Mouse (Mus musculus) induced T-regulatory cell, adult 2 months (primary cell): ENCODE results near the gene Mefv.
"Not testable (repeated sequence)": the region's sequence is repeated elsewhere in the genome, so short reads cannot be mapped to it uniquely, and the experiment has no call there.

Experiments
- DNase-seq: peaks from one replicate; pipeline ENCODE4 v3.0.0-alpha.2; 2012; ENCODE audit warnings: low read depth

Gene Mefv

DNA sequence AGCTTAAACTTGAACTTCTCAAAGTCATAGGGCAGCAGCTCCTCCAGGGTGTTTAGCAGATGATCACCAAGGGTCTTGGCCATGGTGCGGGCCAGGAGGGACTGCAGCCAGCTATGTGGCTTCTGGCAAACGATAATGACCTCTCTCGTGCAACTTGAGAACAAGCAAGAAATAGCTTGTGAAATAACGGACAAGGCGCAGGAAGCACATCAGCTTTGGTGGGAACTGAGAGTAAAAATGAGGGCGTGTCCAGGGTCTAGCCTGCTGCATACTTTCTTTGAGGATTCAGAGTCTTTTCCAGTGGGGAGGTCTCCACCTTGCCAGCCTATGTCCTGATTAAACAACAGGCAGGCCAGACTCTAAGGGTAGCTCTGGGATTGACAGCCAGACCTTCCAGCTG, at the start of gene Mefv:
Mefv (minus strand) TSS at position 118 of the 400 bp plus-strand sequence.
- no peak for DNase-seq

DNA sequence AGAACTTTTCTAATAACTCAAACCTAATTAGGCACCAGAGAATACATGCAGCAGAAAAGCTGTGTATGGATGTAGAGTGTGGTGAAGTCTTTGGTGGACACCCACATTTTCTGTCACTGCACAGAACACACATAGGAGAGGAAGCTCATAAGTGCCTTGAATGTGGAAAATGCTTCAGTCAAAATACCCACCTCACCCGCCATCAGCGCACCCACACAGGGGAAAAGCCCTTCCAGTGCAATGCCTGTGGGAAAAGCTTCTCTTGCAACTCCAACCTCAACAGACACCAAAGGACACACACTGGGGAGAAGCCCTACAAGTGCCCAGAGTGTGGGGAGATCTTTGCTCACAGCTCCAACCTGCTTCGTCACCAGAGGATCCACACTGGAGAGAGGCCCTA, 31.1 kb upstream of the Mefv start:
- no peak for DNase-seq

DNA sequence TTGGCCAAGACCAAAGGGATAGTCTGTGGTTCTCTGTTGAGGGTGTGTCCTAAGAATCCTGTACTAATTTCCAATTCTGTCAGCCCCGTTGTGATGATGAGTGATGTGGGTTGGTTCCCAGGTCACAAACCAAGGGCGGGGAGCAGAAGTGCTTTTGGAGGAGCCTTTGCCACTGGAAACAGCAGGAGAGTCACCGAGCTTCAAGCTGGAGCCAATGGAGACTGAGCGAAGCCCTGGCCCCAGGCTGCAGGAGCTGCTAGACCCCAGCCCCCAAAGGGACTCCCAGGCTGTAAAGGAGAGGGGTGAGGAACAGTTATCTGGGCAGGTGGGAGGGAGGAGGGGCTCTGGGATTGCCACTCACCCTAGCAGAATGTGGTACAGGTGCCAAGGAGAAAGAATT, 27.8 kb upstream of the Mefv start:
- DNase-seq = no peak

- no peak for DNase-seq
Observed at GRCm38 (mm10) chr16:3744186-3744700, 26.3 kb upstream of the Mefv start.

DNA sequence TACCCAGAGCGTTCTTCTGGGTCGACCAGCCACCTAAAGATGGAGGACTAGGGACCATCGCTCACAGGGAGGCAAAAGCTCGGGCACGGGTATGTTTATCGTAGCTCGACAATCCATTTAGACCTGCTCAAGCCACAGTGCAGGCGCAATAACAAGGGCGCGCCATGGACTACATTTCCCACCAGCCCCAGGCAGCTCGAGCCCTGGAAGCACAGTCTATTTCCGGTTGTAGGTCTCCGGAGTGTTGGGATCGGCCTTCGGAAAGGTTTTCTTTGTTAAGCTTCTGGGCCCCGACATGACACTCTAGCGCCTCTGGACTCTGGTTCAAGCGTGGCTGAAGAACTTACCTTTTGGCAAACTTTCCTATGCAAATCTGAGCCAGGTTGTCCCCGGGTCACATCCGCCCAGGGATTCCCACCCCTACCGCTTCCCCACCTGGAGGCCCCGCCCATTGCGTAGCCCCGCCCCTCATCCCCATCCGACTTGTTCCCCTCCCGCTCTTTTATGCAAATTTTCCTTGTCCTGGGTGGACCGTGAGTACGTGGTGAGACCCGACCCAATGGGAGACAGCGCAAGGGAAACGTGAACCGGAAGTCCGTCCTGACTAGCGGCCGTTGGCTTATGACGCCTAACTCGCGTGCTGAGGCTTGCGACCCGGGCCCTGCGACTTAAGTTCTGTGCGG, 25.7 kb upstream of the Mefv start, which contains the start of gene Zfp263:
Zfp263 (plus strand) TSS at position 591 of the 683 bp plus-strand sequence.
- DNase-seq = peak; percentile 99

DNA sequence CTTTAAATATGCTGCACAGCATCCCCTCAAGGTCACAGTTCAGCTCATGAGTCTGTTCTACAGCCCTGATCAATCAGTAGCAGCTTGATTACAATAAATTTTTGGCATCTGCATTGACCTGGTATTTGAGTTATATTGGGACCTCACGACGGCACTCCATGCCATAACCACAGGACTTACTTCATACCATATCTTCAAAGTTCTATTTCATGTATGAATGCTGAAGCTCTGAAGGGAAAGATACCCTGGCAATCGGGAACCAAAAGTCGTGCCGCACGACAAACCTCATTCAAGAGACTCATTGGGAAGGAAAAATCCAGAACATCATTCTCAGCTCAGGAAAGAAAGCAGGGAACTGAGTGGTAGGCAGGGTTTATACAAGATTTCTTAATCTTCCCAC, 24.6 kb upstream of the Mefv start:
- no peak for DNase-seq

GRCm38 (mm10) chr16:3733198-3733732, 15.4 kb upstream of the Mefv start:
- DNase-seq = no peak

GRCm38 (mm10) chr16:3732612-3733011, 14.7 kb upstream of the Mefv start:
- no peak for DNase-seq

- no peak for DNase-seq
Observed at GRCm38 (mm10) chr16:3727980-3728720, 10.3 kb upstream of the Mefv start.

DNA sequence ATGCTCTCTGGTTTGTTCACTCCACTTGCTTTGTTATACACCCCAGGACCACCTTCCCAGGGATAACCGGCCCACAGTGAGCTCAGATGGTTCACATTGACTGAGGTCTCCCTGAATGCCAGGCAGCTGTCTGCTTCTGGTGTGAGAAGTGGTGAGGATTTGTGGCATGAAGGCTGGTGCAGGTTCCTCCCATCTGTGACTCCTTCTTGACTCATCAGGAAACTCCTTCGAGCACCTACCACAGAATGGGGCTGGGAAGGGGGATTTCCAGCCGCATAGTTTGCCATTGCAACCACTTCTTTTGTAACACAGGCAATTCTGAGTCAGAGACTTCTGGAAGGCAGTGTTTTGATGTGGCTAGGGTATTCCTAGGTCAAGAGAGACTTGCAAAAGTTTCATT, 5.3 kb upstream of the Mefv start:
- peak; percentile 79 for DNase-seq

DNA sequence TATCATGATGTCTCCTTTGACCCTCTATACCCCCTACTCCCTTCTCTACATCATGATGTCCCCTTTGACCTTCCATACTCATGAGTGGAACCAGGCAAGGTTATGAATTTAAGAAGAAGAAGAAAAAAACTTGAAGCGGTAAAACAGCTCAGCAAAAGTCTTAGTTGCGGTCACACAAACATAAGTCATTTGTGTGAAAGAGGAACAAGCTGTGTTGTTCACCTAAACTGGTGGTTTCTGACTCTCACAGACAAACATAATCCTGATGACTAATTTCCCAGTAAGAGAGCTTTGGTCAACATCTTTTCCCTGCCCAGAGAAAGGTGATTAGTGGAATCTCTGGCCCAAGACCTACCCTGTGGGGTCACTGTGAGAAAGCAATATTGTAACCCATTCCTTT, 3.2 kb downstream of the Mefv start:
- no peak for DNase-seq

- DNase-seq = peak; percentile 26
Observed at GRCm38 (mm10) chr16:3706680-3707079, 11.2 kb downstream of the Mefv start.

GRCm38 (mm10) chr16:3700893-3701292, 17.0 kb downstream of the Mefv start:
- no peak for DNase-seq

GRCm38 (mm10) chr16:3699281-3699680, 18.6 kb downstream of the Mefv start:
- DNase-seq = no peak

DNA sequence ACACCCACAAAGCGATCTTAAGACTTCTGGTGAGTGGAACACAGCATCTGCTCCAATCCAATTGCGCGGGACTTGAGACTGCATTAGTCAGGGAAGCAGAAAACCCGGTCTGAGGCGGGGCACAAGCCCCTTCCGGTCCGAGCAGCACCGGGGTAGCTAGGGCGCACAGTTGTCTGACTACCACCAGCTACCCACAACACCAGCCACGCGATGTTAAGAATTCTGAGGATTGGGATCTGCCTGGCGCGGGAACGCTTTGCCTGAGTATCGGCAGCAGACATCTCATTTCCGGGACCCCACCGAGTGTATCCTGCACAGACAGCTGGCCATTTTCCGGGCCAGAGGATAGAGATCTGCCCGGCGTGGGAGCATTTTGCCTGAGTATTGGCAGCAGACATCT, 28.3 kb downstream of the Mefv start:
- DNase-seq = not testable (repeated sequence)
